Mouse (Mus musculus): ENCODE data around the gene Crb2. TPM values are rescaled to one million over a fixed set of nuclear protein-coding genes. Genes with fewer than 3 reads are reported as not detected.

Gene Crb2
- polyA plus RNA-seq (2017; shearing (Covaris generic)), result under 1 TPM in 1 of 2 experiments, not detected in 1; 0.10 TPM

GRCm38 (mm10) chr2:37776016-37776415, at the start of gene Crb2:
Gene Crb2 (plus strand): TSS chr2:37776249.

Other genes starting within 250 kb of the Crb2 start
- gene Strbp, start 72.4 kb upstream of the Crb2 start, polyA plus RNA-seq (2017; shearing (Covaris generic)), result 10 to 100 TPM; 23.8 to 26.7 TPM

Measured in activated CD4-positive, CD25-positive, alpha-beta regulatory T cell (primary cell).